Mouse (Mus musculus) neural tube, embryonic 12.5 days (tissue): Measurements from ENCODE around the gene Iqgap3. TPM values are rescaled to one million over a fixed set of nuclear protein-coding genes. Genes with fewer than 3 reads are reported as not detected.

ENCODE experiments used
- ATAC-seq: fragments of 200-750 bp; cut with Nextera tagmentation; 2 replicates; pipeline ENCODE4 v1.8.0; 2017; ENCODE audit warnings: low read depth, mild to moderate bottlenecking, moderate TSS enrichment, moderate library complexity; ENCODE audit not compliant: low FRiP score
- H3K27ac ChIP-seq: fragments of 300-500 bp; sonication (generic); 2 replicates; pipeline ENCODE4 v1.5.1; 2016
- H3K27me3 ChIP-seq: fragments of 300-500 bp; sonication (generic); replicated peaks from 2 replicates; pipeline ENCODE4 v1.6.1; 2016; ENCODE audit warnings: mild to moderate bottlenecking
- H3K36me3 ChIP-seq: fragments of 300-500 bp; sonication (generic); 2 replicates; pipeline ENCODE4 v1.6.1; 2016; ENCODE audit warnings: mild to moderate bottlenecking
- H3K4me1 ChIP-seq: fragments of 300-500 bp; sonication (generic); 2 replicates; pipeline ENCODE4 v1.6.1; 2016
- H3K4me2 ChIP-seq: fragments of 300-500 bp; sonication (generic); replicated peaks from 2 replicates; pipeline ENCODE4 v1.6.1; 2016; ENCODE audit warnings: mild to moderate bottlenecking
- H3K4me3 ChIP-seq: fragments of 300-500 bp; sonication (generic); 2 replicates; pipeline ENCODE4 v1.5.1; 2016
- H3K9ac ChIP-seq: fragments of 300-500 bp; sonication (generic); 2 replicates; pipeline ENCODE4 v1.6.1; 2016; ENCODE audit warnings: mild to moderate bottlenecking
- H3K9me3 ChIP-seq: fragments of 300-500 bp; sonication (generic); 2 replicates; pipeline ENCODE4 v1.6.1; 2016; ENCODE audit warnings: mild to moderate bottlenecking
- WGBS: fragments of 180-500 bp; shearing (Covaris S2); methylation state at CpG from one replicate; pipeline ENCODE4 v1.1.7; 2016; 5-methylcytosine and 5-hydroxymethylcytosine counted together
- polyA plus RNA-seq: library from polyadenylated mRNA; unstranded; fragments of >200 nt; fragmentation: Nextera tagmentation; extraction: Ambion mirVana; gene quantifications from 2 replicates; pipeline ENCODE4 v1.2.1, GENCODE M21; 2016

Iqgap3 gene
- polyA plus RNA-seq, 1 experiment from 2014 or later = 14.3 TPM

DNA sequence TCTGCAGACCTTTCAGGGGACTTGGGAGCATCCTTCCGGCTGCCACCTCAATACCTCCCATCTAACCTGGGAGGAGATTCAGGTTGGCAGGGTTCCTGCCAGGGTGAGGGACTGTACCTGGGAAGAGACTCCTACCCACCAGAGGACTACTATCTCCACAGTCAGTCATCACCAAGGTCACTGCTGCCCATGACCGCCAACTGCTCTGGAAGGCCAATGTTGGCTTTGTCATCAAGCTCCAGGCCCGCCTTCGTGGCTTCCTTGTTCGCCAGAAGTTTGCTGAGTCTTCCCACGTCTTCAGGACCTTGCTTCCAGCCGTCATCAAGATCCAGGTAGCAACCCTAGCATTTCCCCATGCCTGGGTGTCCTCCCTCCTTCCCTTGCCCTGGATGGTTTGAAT is 20.0 kb downstream of the Iqgap3 start:
- H3K4me1 ChIP-seq = no peaks in the 10 kb centered on the region
- no peak overlapping the region for H3K9ac ChIP-seq
- no peaks in the 10 kb centered on the region for H3K27me3 ChIP-seq
- 94% methylated on average over 7 of the region's 7 CpGs for WGBS
- H3K27ac ChIP-seq = no peak overlapping the region
- H3K9me3 ChIP-seq = no peaks in the 10 kb centered on the region
- H3K4me3 ChIP-seq = no peak overlapping the region
- ATAC-seq = no peak
- no peak overlapping the region for H3K4me2 ChIP-seq
- H3K36me3 ChIP-seq = peaks cover 63% of the 10 kb centered on the region

- Histone ChIP-seq H3K9me3 (no peaks in the 10 kb centered on the region), H3K9ac (no peak overlapping the region), H3K4me1 (no peaks in the 10 kb centered on the region), H3K36me3 (peaks cover 64% of the 10 kb centered on the region), H3K4me3 (no peak overlapping the region), H3K4me2 (no peak overlapping the region), H3K27me3 (no peaks in the 10 kb centered on the region), H3K27ac (no peak overlapping the region)
- 88% methylated on average over 6 of the region's 6 CpGs for WGBS
- ATAC-seq = no peak
Measured at GRCm38 (mm10) chr3:88102196-88102595, 20.4 kb downstream of the Iqgap3 start.

DNA sequence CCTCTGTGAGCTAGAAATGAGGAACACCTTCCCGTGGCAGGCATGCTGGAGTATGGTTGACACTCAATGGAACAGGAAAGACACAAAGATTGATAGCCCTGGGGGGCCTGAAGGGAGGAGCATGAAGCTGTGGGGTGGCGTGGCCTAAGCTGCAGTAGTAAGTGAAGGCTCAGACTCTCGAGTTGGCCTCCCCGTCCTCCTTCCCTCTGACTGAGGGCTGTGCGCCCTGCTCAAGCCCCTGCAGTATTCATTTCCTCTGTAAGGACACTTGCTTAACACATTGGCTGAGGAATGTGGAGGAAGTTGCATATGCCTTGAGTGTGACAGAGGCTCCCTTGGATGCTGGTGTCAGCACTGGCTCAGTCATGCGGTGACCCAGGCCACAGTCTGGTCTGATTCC is 20.8 kb downstream of the Iqgap3 start:
- Histone ChIP-seq H3K27ac (no peak overlapping the region), H3K27me3 (no peaks in the 10 kb centered on the region), H3K9ac (no peak overlapping the region), H3K9me3 (no peaks in the 10 kb centered on the region), H3K4me3 (no peak overlapping the region), H3K4me2 (no peak overlapping the region), H3K4me1 (no peaks in the 10 kb centered on the region), H3K36me3 (peaks cover 64% of the 10 kb centered on the region)
- no peak for ATAC-seq
- WGBS = 87% methylated on average over 6 of the region's 6 CpGs

- peaks cover 61% of the 10 kb centered on the region for H3K36me3 ChIP-seq
- no peak overlapping the region for H3K9ac ChIP-seq
- H3K9me3 ChIP-seq = no peaks in the 10 kb centered on the region
- no peak overlapping the region for H3K4me2 ChIP-seq
- no peaks in the 10 kb centered on the region for H3K4me1 ChIP-seq
- no peak for ATAC-seq
- WGBS = 85% methylated on average over 4 of the region's 4 CpGs
- H3K4me3 ChIP-seq = no peak overlapping the region
- no peak overlapping the region for H3K27ac ChIP-seq
- no peaks in the 10 kb centered on the region for H3K27me3 ChIP-seq
Measured at GRCm38 (mm10) chr3:88106126-88106525, 24.4 kb downstream of the Iqgap3 start.

GRCm38 (mm10) chr3:88109126-88109525 is 27.4 kb downstream of the Iqgap3 start:
- no peak for ATAC-seq
- Histone ChIP-seq H3K27ac (no peak overlapping the region), H3K4me1 (no peaks in the 10 kb centered on the region), H3K27me3 (no peaks in the 10 kb centered on the region), H3K4me2 (no peak overlapping the region), H3K4me3 (no peak overlapping the region), H3K9ac (no peak overlapping the region), H3K9me3 (no peaks in the 10 kb centered on the region), H3K36me3 (peaks cover 60% of the 10 kb centered on the region)
- WGBS = 96% methylated on average over 6 of the region's 6 CpGs

DNA sequence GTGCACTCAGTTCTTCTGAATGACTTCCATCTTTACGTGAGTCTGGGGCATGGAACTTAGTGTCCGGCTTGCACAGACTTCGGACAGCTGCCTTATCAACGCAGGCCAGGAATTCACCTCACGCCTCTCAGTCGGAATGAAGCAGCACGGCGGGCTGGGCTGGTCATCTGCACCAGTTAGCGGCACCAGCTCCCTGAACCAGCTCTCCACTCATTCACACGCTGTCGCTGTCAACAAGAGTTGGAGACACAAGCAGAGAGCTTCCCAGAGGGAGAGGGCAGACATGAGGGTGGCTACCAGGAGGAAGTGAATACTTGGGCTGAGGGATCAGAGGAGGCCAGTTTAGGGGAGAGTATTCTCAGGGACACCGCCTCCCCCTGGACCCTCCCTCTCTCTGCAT is 32.6 kb downstream of the Iqgap3 start:
- H3K27me3 ChIP-seq = no peaks in the 10 kb centered on the region
- H3K4me1 ChIP-seq = no peaks in the 10 kb centered on the region
- H3K36me3 ChIP-seq = peaks cover 63% of the 10 kb centered on the region
- ATAC-seq = no peak
- H3K9me3 ChIP-seq = no peaks in the 10 kb centered on the region
- H3K4me2 ChIP-seq = no peak overlapping the region
- H3K4me3 ChIP-seq = no peak overlapping the region
- WGBS = 96% methylated on average over 12 of the region's 12 CpGs
- no peak overlapping the region for H3K27ac ChIP-seq
- H3K9ac ChIP-seq = no peak overlapping the region

DNA sequence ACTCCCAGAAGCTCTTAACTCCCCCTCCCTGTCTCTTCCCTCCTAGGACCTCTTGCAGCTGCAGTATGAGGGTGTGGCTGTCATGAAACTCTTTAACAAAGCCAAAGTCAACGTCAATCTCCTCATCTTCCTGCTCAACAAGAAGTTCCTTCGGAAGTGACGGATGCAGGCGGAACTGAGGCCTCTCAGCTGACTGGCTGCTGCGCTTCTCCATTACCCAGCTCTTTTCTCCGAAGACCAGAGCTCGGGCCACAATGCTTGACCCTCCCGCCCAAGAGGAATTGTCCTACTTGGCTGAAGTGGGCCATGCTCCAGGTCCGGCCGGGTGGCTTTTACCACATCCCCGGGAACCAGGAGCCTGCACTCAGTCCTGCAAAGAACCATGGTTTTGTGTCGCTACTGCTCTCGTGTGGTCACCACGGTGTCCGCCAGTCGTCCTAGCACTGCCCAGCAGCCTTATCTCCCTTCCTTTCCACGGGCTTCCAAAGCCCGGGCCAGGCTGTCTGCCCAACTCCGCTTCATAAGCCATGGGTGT is 38.4 kb downstream of the Iqgap3 start:
- no peak overlapping the region for H3K4me2 ChIP-seq
- H3K36me3 ChIP-seq = peaks cover 41% of the 10 kb centered on the region
- no peaks in the 10 kb centered on the region for H3K9me3 ChIP-seq
- H3K4me1 ChIP-seq = no peaks in the 10 kb centered on the region
- H3K27me3 ChIP-seq = no peaks in the 10 kb centered on the region
- H3K27ac ChIP-seq = no peak overlapping the region
- WGBS = 91% methylated on average over 19 of the region's 19 CpGs
- no peak for ATAC-seq
- no peak overlapping the region for H3K4me3 ChIP-seq
- H3K9ac ChIP-seq = no peak overlapping the region

- no peak overlapping the region for H3K4me3 ChIP-seq
- no peaks in the 10 kb centered on the region for H3K27me3 ChIP-seq
- H3K9ac ChIP-seq = no peak overlapping the region
- no peaks in the 10 kb centered on the region for H3K4me1 ChIP-seq
- WGBS = 80% methylated on average over 14 of the region's 14 CpGs
- no peak for ATAC-seq
- H3K36me3 ChIP-seq = peaks cover 31% of the 10 kb centered on the region
- no peak overlapping the region for H3K27ac ChIP-seq
- no peak overlapping the region for H3K4me2 ChIP-seq
- H3K9me3 ChIP-seq = no peaks in the 10 kb centered on the region
Measured at GRCm38 (mm10) chr3:88121164-88122131, 39.7 kb downstream of the Iqgap3 start.

DNA sequence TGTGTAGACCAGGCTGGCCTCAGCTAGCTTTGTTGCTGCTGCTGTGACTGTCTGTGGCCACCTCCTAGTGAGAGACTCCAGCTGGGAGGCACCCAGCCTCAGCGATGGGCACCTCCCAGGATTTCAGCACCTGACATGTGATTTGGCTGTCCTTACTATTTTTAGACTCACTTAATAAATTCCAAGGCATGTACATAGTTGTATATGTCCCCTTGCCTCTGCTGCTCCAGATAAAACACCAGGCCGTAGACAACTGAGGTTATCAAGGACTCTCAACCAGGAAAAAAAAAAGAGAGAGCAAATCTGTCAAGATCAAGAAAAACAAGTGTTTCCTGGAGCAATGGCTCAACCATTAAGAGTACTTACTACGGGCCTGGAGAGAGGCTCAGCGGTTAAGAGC is 43.4 kb downstream of the Iqgap3 start:
- 76% methylated on average over 4 of the region's 4 CpGs for WGBS

GRCm38 (mm10) chr3:88126181-88126580 is 44.4 kb downstream of the Iqgap3 start:
- ATAC-seq = no peak
- Histone ChIP-seq H3K4me1 (no peaks in the 10 kb centered on the region), H3K9me3 (no peaks in the 10 kb centered on the region), H3K27me3 (no peaks in the 10 kb centered on the region), H3K4me2 (no peak overlapping the region), H3K27ac (no peak overlapping the region), H3K36me3 (no peaks in the 10 kb centered on the region), H3K4me3 (no peak overlapping the region), H3K9ac (no peak overlapping the region)
- WGBS = 88% methylated on average over 7 of the region's 7 CpGs

More for the DNA sequence above, 43.4 kb downstream of the Iqgap3 start:
- H3K27ac ChIP-seq = no peak overlapping the region
- H3K9me3 ChIP-seq = no peaks in the 10 kb centered on the region
- H3K4me1 ChIP-seq = no peaks in the 10 kb centered on the region
- H3K4me3 ChIP-seq = no peak overlapping the region
- peaks cover 7% of the 10 kb centered on the region for H3K36me3 ChIP-seq
- no peak overlapping the region for H3K4me2 ChIP-seq
- no peaks in the 10 kb centered on the region for H3K27me3 ChIP-seq
- H3K9ac ChIP-seq = no peak overlapping the region
- ATAC-seq = no peak

GRCm38 (mm10) chr3:88127636-88128035 is 45.9 kb downstream of the Iqgap3 start:
- Histone ChIP-seq H3K9me3 (no peaks in the 10 kb centered on the region), H3K36me3 (no peaks in the 10 kb centered on the region), H3K4me3 (no peak overlapping the region), H3K9ac (no peak overlapping the region), H3K27ac (no peak overlapping the region), H3K4me1 (no peaks in the 10 kb centered on the region), H3K4me2 (no peak overlapping the region), H3K27me3 (no peaks in the 10 kb centered on the region)
- no peak for ATAC-seq
- WGBS = 78% methylated on average over 3 of the region's 3 CpGs

GRCm38 (mm10) chr3:88128056-88128455 is 46.3 kb downstream of the Iqgap3 start:
- ATAC-seq = no peak
- Histone ChIP-seq H3K4me3 (no peak overlapping the region), H3K4me2 (no peak overlapping the region), H3K4me1 (no peaks in the 10 kb centered on the region), H3K27me3 (no peaks in the 10 kb centered on the region), H3K9ac (no peak overlapping the region), H3K27ac (no peak overlapping the region), H3K36me3 (no peaks in the 10 kb centered on the region), H3K9me3 (no peaks in the 10 kb centered on the region)
- 83% methylated on average over 5 of the region's 5 CpGs for WGBS

- Histone ChIP-seq H3K9ac (no peak overlapping the region), H3K27ac (no peak overlapping the region), H3K4me1 (no peaks in the 10 kb centered on the region), H3K4me3 (no peak overlapping the region), H3K36me3 (no peaks in the 10 kb centered on the region), H3K27me3 (no peaks in the 10 kb centered on the region), H3K9me3 (no peaks in the 10 kb centered on the region), H3K4me2 (no peak overlapping the region)
- no peak for ATAC-seq
- 62% methylated on average over 4 of the region's 4 CpGs for WGBS
Measured at GRCm38 (mm10) chr3:88129006-88129405, 47.2 kb downstream of the Iqgap3 start.
